Mouse (Mus musculus) layer of hippocampus, postnatal 25 days (tissue): ENCODE data around the gene Pdgfa. TPM values are rescaled to one million over a fixed set of nuclear protein-coding genes. Genes with fewer than 3 reads are reported as not detected.

Experiments
- DNase-seq, 2 experiments: peaks; one replicate each; pipeline ENCODE4 v3.0.0; 2022; ENCODE audit warnings: mixed read lengths in 2 of 2, low spot score in 1 of 2; ENCODE audit errors: extremely low spot score in 1 of 2
- total RNA-seq, 2 experiments: library from RNA; stranded (reverse); gene quantifications; 2 replicates each; pipeline ENCODE4 v1.2.3; 2021

The Pdgfa gene
- 10 to 100 TPM; 42.3 to 45.8 TPM for total RNA-seq

- peak; percentile 35 to 50 for DNase-seq
These were observed at the start of gene Pdgfa for GRCm38 (mm10) chr5:138997171-138997788. Gene Pdgfa, minus strand, starts transcription at chr5:138997370.

- no peak for DNase-seq
These were observed 49.5 kb upstream of the Pdgfa start for GRCm38 (mm10) chr5:139046636-139047035.

GRCm38 (mm10) chr5:139043546-139043945 is 46.4 kb upstream of the Pdgfa start:
- DNase-seq = no peak

GRCm38 (mm10) chr5:139042299-139042698 is 45.1 kb upstream of the Pdgfa start:
- no peak for DNase-seq

GRCm38 (mm10) chr5:139035171-139035570 is 38.0 kb upstream of the Pdgfa start:
- no peak for DNase-seq

- DNase-seq = no peak
These were observed 37.6 kb upstream of the Pdgfa start for GRCm38 (mm10) chr5:139034746-139035145.

GRCm38 (mm10) chr5:139033406-139034317 is 36.5 kb upstream of the Pdgfa start:
- DNase-seq = no peak

GRCm38 (mm10) chr5:139027603-139028002 is 30.4 kb upstream of the Pdgfa start:
- DNase-seq = no peak

GRCm38 (mm10) chr5:139024351-139025105 is 27.4 kb upstream of the Pdgfa start:
- no peak for DNase-seq

- DNase-seq = no peak
These were observed 23.4 kb upstream of the Pdgfa start for GRCm38 (mm10) chr5:139020595-139020994.

- no peak for DNase-seq
These were observed 20.4 kb upstream of the Pdgfa start for GRCm38 (mm10) chr5:139017371-139018124.

GRCm38 (mm10) chr5:139015097-139015496 is 17.9 kb upstream of the Pdgfa start:
- no peak for DNase-seq

GRCm38 (mm10) chr5:139010649-139011048 is 13.5 kb upstream of the Pdgfa start:
- no peak for DNase-seq

- DNase-seq = no peak
These were observed 10.1 kb upstream of the Pdgfa start for GRCm38 (mm10) chr5:139007141-139007775.

GRCm38 (mm10) chr5:139004588-139004987 is 7.4 kb upstream of the Pdgfa start:
- no peak for DNase-seq

GRCm38 (mm10) chr5:138999716-139000115 is 2.5 kb upstream of the Pdgfa start:
- DNase-seq = no peak

- DNase-seq = peak in 1 of 2 experiments; percentile 22
These were observed 888 bp upstream of the Pdgfa start for GRCm38 (mm10) chr5:138997936-138998580.

- peak in 1 of 2 experiments; percentile 38 for DNase-seq
These were observed 672 bp downstream of the Pdgfa start for GRCm38 (mm10) chr5:138996322-138997073.
